Mouse (Mus musculus) embryo, embryonic 10 days (tissue): ENCODE measurements around the gene Nalcn.
A peak's percentile ranks its signal among the peaks of the same experiment; 100 is the strongest.
"Not testable (repeated sequence)": the region's sequence is repeated elsewhere in the genome, so short reads cannot be mapped to it uniquely, and the experiment has no call there.

Source experiments
- DNase-seq: peaks from one replicate; pipeline ENCODE4 v3.0.0-alpha.2; 2015; ENCODE audit warnings: low spot score

Gene Nalcn

GRCm38 (mm10) chr14:123626501-123627179, at the start of gene Nalcn:
TSS of gene Nalcn (minus strand) at chr14:123627144.
- peak; percentile 58 for DNase-seq

GRCm38 (mm10) chr14:123671076-123671475, 44.1 kb upstream of the Nalcn start:
- DNase-seq: not testable (repeated sequence)

- DNase-seq: no peak
Measured at GRCm38 (mm10) chr14:123664451-123664850, 37.5 kb upstream of the Nalcn start.

GRCm38 (mm10) chr14:123663206-123663605, 36.3 kb upstream of the Nalcn start:
- no peak for DNase-seq

GRCm38 (mm10) chr14:123662386-123662785, 35.4 kb upstream of the Nalcn start:
- DNase-seq: no peak

GRCm38 (mm10) chr14:123661091-123661491, 34.1 kb upstream of the Nalcn start:
- DNase-seq: peak; percentile 56

- peak; percentile 16 for DNase-seq
Measured at GRCm38 (mm10) chr14:123659921-123660385, 33.0 kb upstream of the Nalcn start, which contains the start of gene Itgbl1. TSS of gene Itgbl1 (plus strand) at chr14:123659971.

- DNase-seq: no peak
Measured at GRCm38 (mm10) chr14:123627180-123627562, 227 bp upstream of the Nalcn start.

GRCm38 (mm10) chr14:123622969-123623368, 4.0 kb downstream of the Nalcn start:
- no peak for DNase-seq

GRCm38 (mm10) chr14:123595265-123595664, 31.7 kb downstream of the Nalcn start:
- DNase-seq: no peak

- DNase-seq: no peak
Measured at GRCm38 (mm10) chr14:123587412-123587811, 39.5 kb downstream of the Nalcn start.

- no peak for DNase-seq
Measured at GRCm38 (mm10) chr14:123582433-123582832, 44.5 kb downstream of the Nalcn start.

GRCm38 (mm10) chr14:123575356-123575755, 51.6 kb downstream of the Nalcn start:
- DNase-seq: no peak

GRCm38 (mm10) chr14:123574936-123575335, 52.0 kb downstream of the Nalcn start:
- DNase-seq: no peak

- DNase-seq: no peak
Measured at GRCm38 (mm10) chr14:123566599-123566998, 60.3 kb downstream of the Nalcn start.

- no peak for DNase-seq
Measured at GRCm38 (mm10) chr14:123555533-123555932, 71.4 kb downstream of the Nalcn start.

- no peak for DNase-seq
Measured at GRCm38 (mm10) chr14:123554936-123555335, 72.0 kb downstream of the Nalcn start.

- peak; percentile 27 for DNase-seq
Measured at GRCm38 (mm10) chr14:123542362-123542761, 84.6 kb downstream of the Nalcn start.

- no peak for DNase-seq
Measured at GRCm38 (mm10) chr14:123535636-123536035, 91.3 kb downstream of the Nalcn start.

- no peak for DNase-seq
Measured at GRCm38 (mm10) chr14:123533000-123533399, 93.9 kb downstream of the Nalcn start.

GRCm38 (mm10) chr14:123531271-123531670, 95.7 kb downstream of the Nalcn start:
- no peak for DNase-seq

GRCm38 (mm10) chr14:123529143-123529542, 97.8 kb downstream of the Nalcn start:
- no peak for DNase-seq

GRCm38 (mm10) chr14:123513376-123514141, 113.4 kb downstream of the Nalcn start:
- peak; percentile 89 for DNase-seq
